Mouse (Mus musculus) cortical plate, adult 2 months (tissue): ENCODE measurements around the gene Pde8b. TPM values are rescaled to one million over a fixed set of nuclear protein-coding genes. Genes with fewer than 3 reads are reported as not detected.

Experiments
- H3K27ac ChIP-seq: fragments of 200-500 bp; 2 replicates; pipeline ENCODE4 v1.5.1; 2012; ENCODE audit warnings: low read length, control low read depth, inconsistent platforms; ENCODE audit not compliant: insufficient read depth
- H3K4me1 ChIP-seq: fragments of 200-500 bp; 2 replicates; pipeline ENCODE4 v1.6.1; 2011; ENCODE audit warnings: low read length; ENCODE audit not compliant: control insufficient read depth, insufficient read depth
- H3K4me3 ChIP-seq: fragments of 200-500 bp; 2 replicates; pipeline ENCODE4 v1.5.1; 2011; ENCODE audit warnings: mild to moderate bottlenecking, low read length, control low read depth; ENCODE audit not compliant: insufficient read depth
- CTCF ChIP-seq: fragments of 200-500 bp; IDR thresholded peaks from 2 replicates; pipeline ENCODE4 v1.5.1; 2011; ENCODE audit warnings: mild to moderate bottlenecking, control low read depth, low read length; ENCODE audit not compliant: insufficient read depth; ENCODE audit errors: extremely low read depth
- POLR2A ChIP-seq: fragments of 200-500 bp; IDR thresholded peaks from 2 replicates; pipeline ENCODE4 v1.6.1; 2011; ENCODE audit warnings: mild to moderate bottlenecking, low read length, control low read depth; ENCODE audit not compliant: insufficient read depth; ENCODE audit errors: extremely low read depth
- polyA plus RNA-seq: library from polyadenylated mRNA; depleted of rRNA; stranded (reverse); fragments of >200 nt; gene quantifications from 2 replicates; pipeline ENCODE4 v1.2.3, GENCODE M21; 2012

The Pde8b gene
- polyA plus RNA-seq, 1 experiment, result 88.4 TPM

GRCm38 (mm10) chr13:95158986-95159385 is 91.2 kb downstream of the Pde8b start:
- Histone ChIP-seq H3K27ac (no peak overlapping the region), H3K4me1 (peaks cover 13% of the 10 kb centered on the region), H3K4me3 (no peak overlapping the region)
- TF ChIP-seq CTCF (no peak), POLR2A (no peak)

GRCm38 (mm10) chr13:95144746-95145145 is 105.4 kb downstream of the Pde8b start:
- TF ChIP-seq CTCF, result no peak
- no peak for TF ChIP-seq POLR2A
- Histone ChIP-seq H3K4me3 (no peak overlapping the region), H3K4me1 (peaks cover 1% of the 10 kb centered on the region; the same call in 1 of the 2 replicates), H3K27ac (no peak overlapping the region)

- H3K27ac ChIP-seq, result no peak overlapping the region
- H3K4me3 ChIP-seq, result no peak overlapping the region
- H3K4me1 ChIP-seq, result peaks cover 4% of the 10 kb centered on the region; the same call in 1 of the 2 replicates
- TF ChIP-seq CTCF (no peak), POLR2A (no peak)
Observed at GRCm38 (mm10) chr13:95140460-95141079, 109.6 kb downstream of the Pde8b start.

- Histone ChIP-seq H3K27ac (peak overlapping the region; percentile 74; the same call in 1 of the 2 replicates), H3K4me1 (peaks cover 7% of the 10 kb centered on the region), H3K4me3 (no peak overlapping the region)
- no peak for TF ChIP-seq POLR2A
- no peak for TF ChIP-seq CTCF
Observed at GRCm38 (mm10) chr13:95135326-95136150, 114.6 kb downstream of the Pde8b start.

GRCm38 (mm10) chr13:95131848-95132247 is 118.3 kb downstream of the Pde8b start:
- TF ChIP-seq CTCF (no peak), POLR2A (no peak)
- no peak overlapping the region for H3K4me3 ChIP-seq
- H3K4me1 ChIP-seq, result peaks cover 13% of the 10 kb centered on the region
- H3K27ac ChIP-seq, result no peak overlapping the region

- no peak overlapping the region for H3K4me3 ChIP-seq
- peaks cover 16% of the 10 kb centered on the region for H3K4me1 ChIP-seq
- TF ChIP-seq POLR2A (no peak), CTCF (no peak)
- 0 out of 2 replicates have a peak overlapping the region, but pooled peaks have one; percentile 7 for H3K27ac ChIP-seq
Observed at GRCm38 (mm10) chr13:95131041-95131440, 119.1 kb downstream of the Pde8b start.

- TF ChIP-seq POLR2A, result no peak
- no peak for TF ChIP-seq CTCF
- H3K27ac ChIP-seq, result peak overlapping the region; percentile 28; the same call in 1 of the 2 replicates
- H3K4me1 ChIP-seq, result peaks cover 17% of the 10 kb centered on the region
- H3K4me3 ChIP-seq, result no peak overlapping the region
Observed at GRCm38 (mm10) chr13:95127288-95127687, 122.8 kb downstream of the Pde8b start.

- no peak overlapping the region for H3K4me3 ChIP-seq
- TF ChIP-seq POLR2A (no peak), CTCF (no peak)
- H3K27ac ChIP-seq, result peak overlapping the region; percentile 76
- peaks cover 17% of the 10 kb centered on the region for H3K4me1 ChIP-seq
Observed at GRCm38 (mm10) chr13:95126801-95127200, 123.3 kb downstream of the Pde8b start.

GRCm38 (mm10) chr13:95125546-95126215 is 124.5 kb downstream of the Pde8b start:
- TF ChIP-seq POLR2A, result no peak
- TF ChIP-seq CTCF, result no peak
- H3K27ac ChIP-seq, result no peak overlapping the region
- no peak overlapping the region for H3K4me3 ChIP-seq
- peaks cover 15% of the 10 kb centered on the region for H3K4me1 ChIP-seq

- H3K4me1 ChIP-seq, result peaks cover under 1% of the 10 kb centered on the region
- no peak overlapping the region for H3K4me3 ChIP-seq
- H3K27ac ChIP-seq, result no peak overlapping the region
- TF ChIP-seq CTCF (no peak), POLR2A (no peak)
Observed at GRCm38 (mm10) chr13:95120570-95120969, 129.6 kb downstream of the Pde8b start.

- TF ChIP-seq POLR2A (no peak), CTCF (no peak)
Observed at GRCm38 (mm10) chr13:95113763-95114162, 136.4 kb downstream of the Pde8b start.

More at GRCm38 (mm10) chr13:95113763-95114162, 136.4 kb downstream of the Pde8b start:
- Histone ChIP-seq H3K27ac (no peak overlapping the region), H3K4me3 (no peak overlapping the region), H3K4me1 (no peaks in the 10 kb centered on the region)
